Mouse (Mus musculus): Measurements from ENCODE around the gene Rad23a.
"Not testable (repeated sequence)": the region's sequence is repeated elsewhere in the genome, so short reads cannot be mapped to it uniquely, and the experiment has no call there.

GRCm38 (mm10) chr8:84826518-84826917, 13.9 kb downstream of the Rad23a start:
- not testable (repeated sequence) for TF ChIP-seq CTCF (IDR thresholded peaks at IDR 0.05; ENCODE audit: extremely low read depth, insufficient read length, insufficient replicate concordance, low read depth, low read length); POLR2A (IDR thresholded peaks at IDR 0.05; ENCODE audit: low read depth, low read length)
